Mouse (Mus musculus) kidney, postnatal 0 days (tissue): ENCODE measurements around the gene Gm20517. TPM values are rescaled to one million over a fixed set of nuclear protein-coding genes. Genes with fewer than 3 reads are reported as not detected.
A peak's percentile ranks its signal among the peaks of the same experiment; 100 is the strongest.
"Not testable (repeated sequence)": the region's sequence is repeated elsewhere in the genome, so short reads cannot be mapped to it uniquely, and the experiment has no call there.

Source experiments
- ATAC-seq: fragments of 200-750 bp; cut with Nextera tagmentation; replicated peaks from 2 replicates; pipeline ENCODE4 v1.8.0; 2017; ENCODE audit warnings: low read depth, moderate number of reproducible peaks, moderate TSS enrichment, moderate library complexity; ENCODE audit not compliant: low FRiP score
- DNase-seq: peaks from one replicate; pipeline ENCODE4 v3.0.0-alpha.2; 2016; ENCODE audit warnings: low spot score
- H3K27ac ChIP-seq: fragments of 300-500 bp; sonication (generic); 2 replicates; pipeline ENCODE4 v1.5.1; 2014; ENCODE audit warnings: mild to moderate bottlenecking
- H3K27me3 ChIP-seq: fragments of 300-500 bp; sonication (generic); 2 replicates; pipeline ENCODE4 v1.6.1; 2014; ENCODE audit warnings: low read length, mixed read lengths; ENCODE audit not compliant: insufficient read depth
- H3K36me3 ChIP-seq: fragments of 300-500 bp; sonication (generic); 2 replicates; pipeline ENCODE4 v1.6.1; 2014; ENCODE audit warnings: low read length, mixed read lengths; ENCODE audit not compliant: insufficient read depth
- H3K4me1 ChIP-seq: fragments of 300-500 bp; sonication (generic); replicated peaks from 2 replicates; pipeline ENCODE4 v1.6.1; 2014; ENCODE audit warnings: antibody characterized with exemption, low read length, mixed read lengths; ENCODE audit not compliant: insufficient read depth
- H3K4me2 ChIP-seq: fragments of 300-500 bp; sonication (generic); 2 replicates; pipeline ENCODE4 v1.6.1; 2014; ENCODE audit warnings: mild to moderate bottlenecking, low read length, moderate library complexity, mixed read lengths
- H3K4me3 ChIP-seq: fragments of 300-500 bp; sonication (generic); replicated peaks from 2 replicates; pipeline ENCODE4 v1.5.1; 2014; ENCODE audit warnings: low read depth, low read length
- H3K9ac ChIP-seq: fragments of 300-500 bp; sonication (generic); 2 replicates; pipeline ENCODE4 v1.6.1; 2014; ENCODE audit warnings: low read depth, low read length
- H3K9me3 ChIP-seq: fragments of 300-500 bp; sonication (generic); replicated peaks from 2 replicates; pipeline ENCODE4 v1.6.1; 2016; ENCODE audit warnings: low read length, inconsistent platforms, mixed read lengths
- CTCF ChIP-seq: IDR thresholded peaks from 2 replicates; pipeline ENCODE4 v1.5.1; 2016; ENCODE audit warnings: antibody characterized with exemption, low read depth, mild to moderate bottlenecking, moderate library complexity
- whole genome bisulfite sequencing: fragments of 180-500 bp; shearing (Covaris S2); extraction: QIAGEN DNeasy Blood & Tissue Kit; methylation state at CpG from one replicate; pipeline ENCODE4 v1.1.7; 2014; 5-methylcytosine and 5-hydroxymethylcytosine counted together
- polyA plus RNA-seq: library from polyadenylated mRNA; unstranded; fragments of >200 nt; fragmentation: Nextera tagmentation; extraction: Ambion mirVana; gene quantifications from 2 replicates; pipeline ENCODE4 v1.2.1, GENCODE M21; 2015

Gene Gm20517
- polyA plus RNA-seq, 1 experiment from 2014 or later: 1.8 TPM

DNA sequence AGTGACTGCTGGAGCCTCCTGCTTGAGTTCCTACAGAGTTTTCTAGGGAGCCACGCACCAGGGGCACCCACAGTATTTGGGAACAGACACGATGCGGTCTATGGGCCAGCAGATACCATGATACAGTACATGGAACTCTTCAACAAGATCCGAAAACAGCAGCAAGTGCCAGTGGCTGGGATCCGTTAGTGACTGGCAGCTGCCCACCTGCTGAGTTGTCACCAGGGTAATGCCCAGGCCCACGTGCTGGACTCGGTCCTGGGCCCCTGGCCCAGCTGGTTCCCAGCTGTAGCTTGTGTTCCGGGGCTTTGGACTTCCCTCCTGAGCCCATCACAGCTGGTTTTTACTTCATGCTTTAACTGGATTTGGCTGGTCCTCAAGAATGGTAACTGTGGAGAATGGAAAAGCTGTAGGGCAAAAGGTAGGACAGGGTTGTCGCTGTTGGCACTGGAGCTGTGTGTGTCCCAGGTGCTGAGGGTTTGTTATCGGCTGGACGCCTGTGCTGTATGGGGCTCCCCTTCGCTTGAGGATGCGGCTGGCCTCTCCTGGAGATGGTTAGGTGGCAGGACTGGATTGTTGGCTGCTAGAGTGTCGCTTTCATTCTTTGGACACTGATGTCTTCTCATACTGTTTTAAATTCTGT lies 11.6 kb downstream of the Gm20517 start:
- Histone ChIP-seq H3K36me3 (peaks cover 33% of the 10 kb centered on the region), H3K9ac (no peak overlapping the region), H3K9me3 (no peaks in the 10 kb centered on the region), H3K27me3 (no peaks in the 10 kb centered on the region), H3K4me2 (no peak overlapping the region), H3K4me3 (no peak overlapping the region), H3K4me1 (no peaks in the 10 kb centered on the region), H3K27ac (no peak overlapping the region)
- ATAC-seq (no peak), DNase-seq (no peak)
- no peak for TF ChIP-seq CTCF
- 97% methylated on average over 14 of the region's 14 CpGs for WGBS

DNA sequence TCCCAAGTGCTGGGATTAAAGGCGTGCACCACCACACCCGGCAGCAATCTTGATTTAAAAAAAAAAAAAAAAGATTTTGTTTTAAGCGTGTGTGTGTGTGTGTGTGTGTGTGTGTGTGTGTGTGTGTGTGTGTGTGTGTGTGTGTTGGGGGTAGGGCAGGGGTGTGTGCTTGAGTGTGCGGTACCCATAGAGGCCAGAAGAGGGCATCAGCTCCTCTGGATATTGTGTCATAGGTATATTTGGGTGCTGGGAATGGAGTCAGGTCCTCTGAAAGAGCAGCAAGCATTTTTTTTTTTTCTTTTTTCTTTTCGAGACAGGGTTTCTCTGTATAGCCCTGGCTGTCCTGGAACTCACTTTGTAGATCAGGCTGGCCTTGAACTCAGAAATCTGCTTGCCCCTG lies 13.2 kb downstream of the Gm20517 start:
- 97% methylated on average over 4 of the region's 5 CpGs for WGBS
- H3K9me3 ChIP-seq: not testable (repeated sequence)
- peaks cover 26% of the 10 kb centered on the region for H3K36me3 ChIP-seq

DNA sequence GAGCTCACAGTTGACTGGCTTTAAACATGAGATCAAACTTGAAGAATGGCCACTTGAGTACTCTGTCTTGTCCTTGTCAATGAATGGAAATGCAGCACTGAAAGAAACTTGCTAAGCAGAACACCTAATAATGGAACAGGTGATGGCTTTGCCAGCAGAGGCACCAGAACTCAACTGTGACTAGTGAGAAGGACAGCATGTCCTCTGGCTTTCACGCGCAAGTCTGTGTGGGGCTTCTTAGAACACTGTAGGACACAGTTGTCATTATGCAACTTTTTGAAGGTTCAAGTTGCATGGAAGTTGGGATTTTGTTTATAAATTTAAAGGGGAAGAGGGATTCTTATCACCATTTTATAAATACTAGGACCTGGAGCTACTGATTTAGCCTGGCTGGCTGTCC lies 13.7 kb downstream of the Gm20517 start:
- Histone ChIP-seq H3K36me3 (peaks cover 21% of the 10 kb centered on the region), H3K27ac (no peak overlapping the region), H3K4me3 (no peak overlapping the region), H3K27me3 (no peaks in the 10 kb centered on the region), H3K9ac (no peak overlapping the region), H3K4me2 (no peak overlapping the region), H3K4me1 (no peaks in the 10 kb centered on the region), H3K9me3 (no peaks in the 10 kb centered on the region)
- no peak for DNase-seq
- TF ChIP-seq CTCF: no peak
- no peak for ATAC-seq
- 96% methylated on average over 2 of the region's 2 CpGs for WGBS

More for the DNA sequence above, 13.2 kb downstream of the Gm20517 start:
- ATAC-seq, DNase-seq, H3K4me3 ChIP-seq, H3K9ac ChIP-seq, H3K4me2 ChIP-seq, H3K4me1 ChIP-seq, H3K27me3 ChIP-seq, H3K27ac ChIP-seq: not testable (repeated sequence)

DNA sequence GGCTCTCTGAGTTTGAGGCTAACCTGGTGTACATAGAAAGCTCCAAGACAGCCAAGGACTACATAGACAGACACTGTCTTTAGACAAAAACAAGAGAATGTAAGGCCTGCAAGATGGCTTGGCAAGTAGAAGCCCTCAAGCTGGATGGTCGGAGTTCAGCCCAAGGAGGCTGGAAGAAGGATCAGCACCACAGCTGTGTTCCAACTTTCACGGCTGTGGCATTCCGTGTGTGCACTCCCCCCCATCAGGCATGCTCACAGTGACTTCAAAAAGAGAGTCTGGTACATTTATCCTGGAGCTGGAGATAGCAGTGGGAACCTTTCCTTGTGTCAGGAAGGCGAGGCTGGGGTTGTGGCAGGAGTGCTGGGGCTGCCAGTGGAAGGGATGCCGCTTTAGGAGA lies 14.6 kb downstream of the Gm20517 start:
- 93% methylated on average over 5 of the region's 5 CpGs for WGBS

DNA sequence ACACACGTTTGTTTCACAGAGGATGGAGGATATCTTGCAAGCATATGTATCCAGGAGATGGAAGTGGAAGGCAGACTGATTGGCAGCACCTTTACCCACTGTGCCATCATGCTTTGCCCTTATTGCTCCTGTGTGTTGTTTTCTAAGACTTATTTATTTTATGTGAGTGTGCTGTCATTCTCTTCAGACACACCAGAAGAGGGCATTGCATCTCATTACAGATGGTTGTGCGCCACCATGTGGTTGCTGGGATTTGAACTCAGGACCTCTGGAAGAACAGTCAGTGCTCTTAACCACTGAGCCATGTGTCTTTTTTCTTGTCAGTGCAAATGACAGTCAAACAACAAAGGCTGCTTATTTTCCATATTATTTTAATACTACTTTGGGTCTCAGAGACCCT lies 16.4 kb downstream of the Gm20517 start:
- DNase-seq (no peak), ATAC-seq (no peak)
- H3K27me3 ChIP-seq: no peaks in the 10 kb centered on the region
- H3K36me3 ChIP-seq: peaks cover 18% of the 10 kb centered on the region
- peak; percentile 44 for TF ChIP-seq CTCF
- no peak overlapping the region for H3K4me2 ChIP-seq
- H3K4me3 ChIP-seq: no peak overlapping the region
- H3K27ac ChIP-seq: no peak overlapping the region
- H3K9me3 ChIP-seq: no peaks in the 10 kb centered on the region
- H3K4me1 ChIP-seq: peaks cover 7% of the 10 kb centered on the region; the same call in 1 of the 2 replicates
- no peak overlapping the region for H3K9ac ChIP-seq
- 83% methylated on average over 2 of the region's 2 CpGs for WGBS

More for the DNA sequence above, 14.6 kb downstream of the Gm20517 start:
- H3K4me3 ChIP-seq: no peak overlapping the region
- peaks cover 6% of the 10 kb centered on the region; the same call in 1 of the 2 replicates for H3K4me1 ChIP-seq
- H3K4me2 ChIP-seq: no peak overlapping the region
- peaks cover 21% of the 10 kb centered on the region for H3K36me3 ChIP-seq
- H3K27ac ChIP-seq: no peak overlapping the region
- TF ChIP-seq CTCF: no peak
- H3K27me3 ChIP-seq: no peaks in the 10 kb centered on the region
- H3K9ac ChIP-seq: no peak overlapping the region
- DNase-seq: no peak
- no peak for ATAC-seq
- H3K9me3 ChIP-seq: no peaks in the 10 kb centered on the region

DNA sequence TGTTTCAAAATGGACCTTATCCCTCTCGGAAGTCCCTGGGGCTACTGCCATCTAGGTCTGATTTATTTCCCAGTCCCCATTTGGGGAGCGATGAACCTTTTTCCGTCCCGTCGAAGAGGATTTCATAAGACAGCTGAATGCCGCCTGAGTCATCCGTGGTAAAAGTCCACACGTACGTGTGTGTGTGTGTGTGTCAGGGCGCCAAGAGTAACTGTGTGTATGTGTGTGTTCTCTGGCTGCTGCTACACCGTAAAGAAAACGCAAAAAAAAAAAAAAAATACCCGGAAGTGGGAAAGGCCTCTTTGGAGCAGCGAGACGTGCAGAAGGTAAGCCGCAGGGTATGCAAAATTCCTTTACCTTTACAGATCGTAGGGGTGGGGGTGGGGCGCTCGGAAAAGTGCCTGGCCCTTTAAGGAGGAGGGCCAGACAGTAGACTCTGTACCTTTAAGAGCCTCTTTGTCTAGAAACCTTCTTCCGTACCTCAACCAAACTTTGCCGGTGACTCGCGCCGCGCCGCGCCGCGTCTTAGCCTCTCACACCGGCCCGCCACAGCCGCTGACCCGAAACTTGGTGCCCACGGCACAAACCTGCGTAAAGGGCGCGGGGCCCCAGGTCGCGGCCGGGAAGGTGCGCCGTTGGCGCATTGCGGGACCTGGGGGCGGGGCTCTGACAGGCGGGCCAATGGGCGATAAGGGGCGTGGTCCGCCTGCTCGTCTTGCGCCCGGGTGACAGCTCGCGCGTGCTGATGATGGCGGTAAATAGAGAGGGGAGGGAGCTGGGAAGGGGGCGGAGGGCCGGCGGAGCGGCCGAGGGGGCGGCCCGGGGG lies 17.7 kb downstream of the Gm20517 start:
- TF ChIP-seq CTCF: no peak
- peak overlapping the region; percentile 80 for H3K4me3 ChIP-seq
- H3K4me2 ChIP-seq: peak overlapping the region; percentile 98
- no peaks in the 10 kb centered on the region for H3K9me3 ChIP-seq
- peak overlapping the region; percentile 77 for H3K9ac ChIP-seq
- WGBS: under 1% methylated on average over 63 of the region's 63 CpGs
- peaks cover 7% of the 10 kb centered on the region; the same call in 1 of the 2 replicates for H3K4me1 ChIP-seq
- H3K27ac ChIP-seq: peak overlapping the region; percentile 93
- H3K27me3 ChIP-seq: no peaks in the 10 kb centered on the region
- peak; percentile 98 for DNase-seq
- peaks cover 6% of the 10 kb centered on the region; the same call in 1 of the 2 replicates for H3K36me3 ChIP-seq
- peak; percentile 94 for ATAC-seq
